Mouse (Mus musculus) heart, postnatal 0 days (tissue): Measurements from ENCODE around the gene Ccnq. TPM values are rescaled to one million over a fixed set of nuclear protein-coding genes. Genes with fewer than 3 reads are reported as not detected.

Source experiments
- ATAC-seq: fragments of 200-750 bp; cut with Nextera tagmentation; 2 replicates; pipeline ENCODE4 v1.8.0; 2017; ENCODE audit warnings: low read depth, moderate number of reproducible peaks, moderate library complexity; ENCODE audit not compliant: insufficient read depth
- DNase-seq: peaks from one replicate; pipeline ENCODE4 v3.0.0-alpha.2; 2016; ENCODE audit warnings: low spot score
- H3K27ac ChIP-seq: fragments of 300-500 bp; sonication (generic); 2 replicates; pipeline ENCODE4 v1.5.1; 2014; ENCODE audit warnings: low read depth, mild to moderate bottlenecking
- H3K27me3 ChIP-seq: fragments of 300-500 bp; sonication (generic); 2 replicates; pipeline ENCODE4 v1.6.1; 2014; ENCODE audit warnings: low read length, mixed read lengths; ENCODE audit not compliant: control insufficient read depth, insufficient read depth
- H3K36me3 ChIP-seq: fragments of 300-500 bp; sonication (generic); replicated peaks from 2 replicates; pipeline ENCODE4 v1.6.1; 2014; ENCODE audit warnings: low read length, mixed read lengths; ENCODE audit not compliant: control insufficient read depth, insufficient read depth
- H3K4me1 ChIP-seq: fragments of 300-500 bp; sonication (generic); 2 replicates; pipeline ENCODE4 v1.6.1; 2014; ENCODE audit warnings: antibody characterized with exemption; ENCODE audit not compliant: control insufficient read depth, insufficient read depth
- H3K4me2 ChIP-seq: fragments of 300-500 bp; sonication (generic); 2 replicates; pipeline ENCODE4 v1.6.1; 2014; ENCODE audit warnings: low read depth, mild to moderate bottlenecking, low read length, moderate library complexity
- H3K4me3 ChIP-seq: fragments of 300-500 bp; sonication (generic); 2 replicates; pipeline ENCODE4 v1.5.1; 2014; ENCODE audit warnings: low read depth, low read length
- H3K9ac ChIP-seq: fragments of 300-500 bp; sonication (generic); replicated peaks from 2 replicates; pipeline ENCODE4 v1.6.1; 2014; ENCODE audit warnings: low read depth, low read length, mixed read lengths
- H3K9me3 ChIP-seq: fragments of 300-500 bp; sonication (generic); replicated peaks from 2 replicates; pipeline ENCODE4 v1.6.1; 2016; ENCODE audit warnings: low read length; ENCODE audit not compliant: control insufficient read depth
- CTCF ChIP-seq: IDR thresholded peaks from 2 replicates; pipeline ENCODE4 v1.5.1; 2016; ENCODE audit warnings: antibody characterized with exemption, control low read depth, low read depth
- EP300 ChIP-seq: IDR thresholded peaks from 2 replicates; pipeline ENCODE4 v1.6.1; 2016; ENCODE audit warnings: antibody characterized with exemption, low read depth
- WGBS: fragments of 180-500 bp; shearing (Covaris S2); extraction: QIAGEN DNeasy Blood & Tissue Kit; methylation state at CpG from one replicate; pipeline ENCODE4 v1.1.7; 2014; 5-methylcytosine and 5-hydroxymethylcytosine counted together
- polyA plus RNA-seq: library from polyadenylated mRNA; unstranded; fragments of >200 nt; fragmentation: Nextera tagmentation; extraction: Ambion mirVana; gene quantifications from 2 replicates; pipeline ENCODE4 v1.2.1, GENCODE M21; 2015
- total RNA-seq: library from RNA; depleted of rRNA; stranded (reverse); fragments of >200 nt; gene quantifications from 2 replicates; pipeline ENCODE4 v1.2.3, GENCODE M21; 2014; ENCODE audit warnings: low replicate concordance

Gene Ccnq
- total and polyA plus RNA-seq, 2 experiments from 2014 or later, result 32.3 to 43.9 TPM

- Histone ChIP-seq H3K36me3 (no peaks in the 10 kb centered on the region), H3K9me3 (no peaks in the 10 kb centered on the region), H3K4me1 (no peaks in the 10 kb centered on the region), H3K4me2 (no peak overlapping the region), H3K9ac (no peak overlapping the region), H3K27ac (no peak overlapping the region), H3K4me3 (no peak overlapping the region), H3K27me3 (no peaks in the 10 kb centered on the region)
- WGBS, result 66% methylated on average over 6 of the region's 6 CpGs
- TF ChIP-seq CTCF, result no peak
- no peak for TF ChIP-seq EP300
- DNase-seq (no peak), ATAC-seq (no peak)
These were observed 18.9 kb downstream of the Ccnq start for GRCm38 (mm10) chr11:78732619-78733018.

GRCm38 (mm10) chr11:78730902-78731301 is 20.6 kb downstream of the Ccnq start:
- DNase-seq, result no peak
- 6% methylated on average over 2 of the region's 2 CpGs for WGBS

GRCm38 (mm10) chr11:78728041-78728440 is 23.5 kb downstream of the Ccnq start:
- H3K4me3 ChIP-seq, result no peak overlapping the region
- TF ChIP-seq EP300, result no peak
- no peak for TF ChIP-seq CTCF
- no peak overlapping the region for H3K4me2 ChIP-seq
- no peak overlapping the region for H3K9ac ChIP-seq
- no peaks in the 10 kb centered on the region for H3K9me3 ChIP-seq
- H3K27ac ChIP-seq, result no peak overlapping the region
- DNase-seq, result no peak
- 53% methylated on average over 4 of the region's 4 CpGs for WGBS
- H3K36me3 ChIP-seq, result no peaks in the 10 kb centered on the region
- H3K27me3 ChIP-seq, result no peaks in the 10 kb centered on the region
- no peak for ATAC-seq
- H3K4me1 ChIP-seq, result no peaks in the 10 kb centered on the region

More at GRCm38 (mm10) chr11:78730902-78731301, 20.6 kb downstream of the Ccnq start:
- H3K9ac ChIP-seq, result no peak overlapping the region
- no peak overlapping the region for H3K4me2 ChIP-seq
- no peak for TF ChIP-seq CTCF
- TF ChIP-seq EP300, result no peak
- H3K4me1 ChIP-seq, result no peaks in the 10 kb centered on the region
- no peaks in the 10 kb centered on the region for H3K27me3 ChIP-seq
- no peak for ATAC-seq
- no peak overlapping the region for H3K4me3 ChIP-seq
- no peaks in the 10 kb centered on the region for H3K9me3 ChIP-seq
- H3K27ac ChIP-seq, result no peak overlapping the region
- H3K36me3 ChIP-seq, result no peaks in the 10 kb centered on the region

- H3K36me3 ChIP-seq, result no peaks in the 10 kb centered on the region
- no peak overlapping the region for H3K9ac ChIP-seq
- H3K27ac ChIP-seq, result no peak overlapping the region
- H3K4me3 ChIP-seq, result no peak overlapping the region
- DNase-seq, result no peak
- WGBS, result 58% methylated on average over 3 of the region's 3 CpGs
- H3K4me2 ChIP-seq, result no peak overlapping the region
- H3K9me3 ChIP-seq, result no peaks in the 10 kb centered on the region
- no peaks in the 10 kb centered on the region for H3K4me1 ChIP-seq
- H3K27me3 ChIP-seq, result no peaks in the 10 kb centered on the region
- no peak for ATAC-seq
- TF ChIP-seq CTCF (no peak), EP300 (no peak)
These were observed 25.2 kb downstream of the Ccnq start for GRCm38 (mm10) chr11:78726366-78726765.

GRCm38 (mm10) chr11:78724792-78725191 is 26.7 kb downstream of the Ccnq start:
- WGBS, result 74% methylated on average over 1 of the region's 1 CpGs
- ATAC-seq, result no peak
- Histone ChIP-seq H3K4me1 (no peaks in the 10 kb centered on the region), H3K4me2 (no peak overlapping the region), H3K27ac (no peak overlapping the region), H3K27me3 (no peaks in the 10 kb centered on the region), H3K36me3 (no peaks in the 10 kb centered on the region), H3K9ac (no peak overlapping the region), H3K4me3 (no peak overlapping the region), H3K9me3 (no peaks in the 10 kb centered on the region)
- DNase-seq, result no peak
- TF ChIP-seq EP300 (no peak), CTCF (no peak)

- DNase-seq, result no peak
- no peak overlapping the region for H3K27ac ChIP-seq
- no peak for TF ChIP-seq CTCF
- TF ChIP-seq EP300, result no peak
- H3K4me2 ChIP-seq, result no peak overlapping the region
- H3K36me3 ChIP-seq, result no peaks in the 10 kb centered on the region
- no peaks in the 10 kb centered on the region for H3K9me3 ChIP-seq
- 73% methylated on average over 2 of the region's 2 CpGs for WGBS
- H3K9ac ChIP-seq, result no peak overlapping the region
- no peak for ATAC-seq
- H3K4me3 ChIP-seq, result no peak overlapping the region
- no peaks in the 10 kb centered on the region for H3K4me1 ChIP-seq
- no peaks in the 10 kb centered on the region for H3K27me3 ChIP-seq
These were observed 30.1 kb downstream of the Ccnq start for GRCm38 (mm10) chr11:78721419-78721818.
